Mouse (Mus musculus) heart, embryonic 11.5 days (tissue): ENCODE data around the gene Tmem160. TPM values are rescaled to one million over a fixed set of nuclear protein-coding genes. Genes with fewer than 3 reads are reported as not detected.

Experiments
- polyA plus RNA-seq: library from polyadenylated mRNA; unstranded; fragments of >200 nt; fragmentation: Nextera tagmentation; extraction: Ambion mirVana; gene quantifications from 2 replicates; pipeline ENCODE4 v1.2.1, GENCODE M21; 2014

Gene Tmem160
- polyA plus RNA-seq, 1 experiment from 2014 or later, result 69.4 TPM

Other genes with a start within 250 kb of the Tmem160 start
- 7.4 and 7.8 TPM in 2 replicates for gene Dhx34, start 230.7 kb upstream of the Tmem160 start, polyA plus RNA-seq
- 0.21 and 0.34 TPM in 2 replicates for gene C5ar2, start 208.6 kb upstream of the Tmem160 start, polyA plus RNA-seq
- 0.74 and 1.5 TPM in 2 replicates for gene C5ar1, start 193.2 kb upstream of the Tmem160 start, polyA plus RNA-seq
- 6.6 and 6.7 TPM in 2 replicates for gene Inafm1, start 179.2 kb upstream of the Tmem160 start, polyA plus RNA-seq
- 11.3 and 16.4 TPM in 2 replicates for gene Ccdc9, start 166.0 kb upstream of the Tmem160 start, polyA plus RNA-seq
- gene Bbc3, start 144.4 kb upstream of the Tmem160 start, polyA plus RNA-seq, result 3.7 and 6.0 TPM in 2 replicates
- gene Sae1, start 65.0 kb upstream of the Tmem160 start, polyA plus RNA-seq, result 222 and 243 TPM in 2 replicates
- gene Zc3h4, start 51.9 kb upstream of the Tmem160 start, polyA plus RNA-seq, result 9.4 and 12.8 TPM in 2 replicates
- 0.23 TPM in 1 of 2 replicates, not detected in the other for gene Npas1, start 24.9 kb downstream of the Tmem160 start, polyA plus RNA-seq
- 15.9 and 17.2 TPM in 2 replicates for gene Arhgap35, start 162.2 kb downstream of the Tmem160 start, polyA plus RNA-seq
- gene Ceacam15, start 222.9 kb downstream of the Tmem160 start, polyA plus RNA-seq, result 0.11 and 0.21 TPM in 2 replicates